Mouse (Mus musculus) kidney, adult 10 weeks (tissue): Measurements from ENCODE around the gene Tmem63b. TPM values are rescaled to one million over a fixed set of nuclear protein-coding genes. Genes with fewer than 3 reads are reported as not detected.

ENCODE experiments used
- polyA plus RNA-seq: library from polyadenylated mRNA; stranded (reverse); fragments of 350-450 nt; fragmentation: Illumina TruSeq; extraction: RNeasy Lipid Tissue Mini Kit (QIAGEN cat#74804); gene quantifications from one replicate; pipeline ENCODE4 v1.2.3, GENCODE M21; 2014; ENCODE audit warnings: low read depth, low replicate concordance

Tmem63b gene
- 9.3 TPM for polyA plus RNA-seq

GRCm38 (mm10) chr17:45686716-45687115 lies at the start of gene Tmem63b:
Gene Tmem63b, minus strand, starts transcription at chr17:45686905.

GRCm38 (mm10) chr17:45733735-45734301 lies 47.1 kb upstream of the Tmem63b start, which contains the start of gene 1600014C23Rik:
Gene 1600014C23Rik, minus strand, starts transcription at chr17:45733844.

GRCm38 (mm10) chr17:45686093-45686619 lies 549 bp downstream of the Tmem63b start, which contains the start of gene Mrpl14:
Gene Mrpl14, plus strand, starts transcription at chr17:45686322.

GRCm38 (mm10) chr17:45659225-45659624 lies 27.5 kb downstream of the Tmem63b start, which contains the start of gene Capn11:
Gene Capn11, minus strand, starts transcription at chr17:45659325.

Other genes with a start within 250 kb of the Tmem63b start
- not detected for gene Spats1, start 211.5 kb downstream of the Tmem63b start, polyA plus RNA-seq
- 0.40 TPM for gene Aars2, start 180.1 kb downstream of the Tmem63b start, polyA plus RNA-seq
- gene Tcte1, start 163.5 kb downstream of the Tmem63b start, polyA plus RNA-seq, result not detected
- 0.20 TPM for gene Tmem151b, start 137.2 kb downstream of the Tmem63b start, polyA plus RNA-seq
- 0.89 TPM for gene Nfkbie, start 131.2 kb downstream of the Tmem63b start, polyA plus RNA-seq
- gene Slc35b2, start 123.0 kb downstream of the Tmem63b start, polyA plus RNA-seq, result 2.0 TPM
- 1,437 TPM for gene Hsp90ab1, start 113.6 kb downstream of the Tmem63b start, polyA plus RNA-seq
- gene Slc29a1, start 87.3 kb downstream of the Tmem63b start, polyA plus RNA-seq, result 5.0 TPM
- 1.3 TPM for gene Mymx, start 84.8 kb downstream of the Tmem63b start, polyA plus RNA-seq
- gene Capn11, start 27.6 kb downstream of the Tmem63b start, polyA plus RNA-seq, result 0.16 TPM
- 2.0 TPM for gene Mrpl14, start 583 bp downstream of the Tmem63b start, polyA plus RNA-seq
- gene 1600014C23Rik, start 46.9 kb upstream of the Tmem63b start, polyA plus RNA-seq, result not detected